Mouse (Mus musculus): ENCODE results near the gene Ddx28.

DNA sequence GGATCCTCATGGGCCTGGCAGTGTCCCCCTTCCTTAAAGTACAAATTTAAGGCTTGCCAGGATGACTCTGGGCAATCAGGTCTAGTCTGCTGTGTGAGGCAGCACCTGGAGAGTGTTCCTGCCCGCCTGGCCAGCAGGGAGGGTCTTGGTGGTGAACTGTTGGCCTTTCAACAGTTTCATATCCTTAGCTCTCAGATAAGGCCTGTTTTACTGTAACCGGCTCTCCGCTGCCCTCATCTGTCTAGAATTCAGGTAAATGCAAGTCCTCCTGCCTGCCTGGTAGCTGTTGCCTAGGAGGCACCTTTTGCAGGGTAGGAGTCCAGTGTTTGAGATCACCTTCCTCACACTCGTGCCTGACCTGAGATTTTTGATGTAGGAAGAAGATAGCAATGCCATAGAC lies 28.5 kb upstream of the Ddx28 start:
- TF ChIP-seq CTCF (IDR thresholded peaks at IDR 0.05; ENCODE audit: low read depth) (no peak), EP300 (IDR thresholded peaks at IDR 0.05; ENCODE audit: low read depth) (no peak)

Data from liver, embryonic 14.5 days (tissue).